Mouse (Mus musculus) frontal cortex, postnatal 36 days (tissue): Measurements from ENCODE around the gene Stpg4.
A peak's percentile ranks its signal among the peaks of the same experiment; 100 is the strongest.

Experiments
- DNase-seq, 2 experiments: peaks; one replicate each; pipeline ENCODE4 v3.0.0; 2022; ENCODE audit warnings: low spot score in 2 of 2

Gene Stpg4

GRCm38 (mm10) chr17:87427511-87427910 is at the start of gene Stpg4:
Stpg4 (minus strand) TSS chr17:87427741.
- DNase-seq = no peak

DNA sequence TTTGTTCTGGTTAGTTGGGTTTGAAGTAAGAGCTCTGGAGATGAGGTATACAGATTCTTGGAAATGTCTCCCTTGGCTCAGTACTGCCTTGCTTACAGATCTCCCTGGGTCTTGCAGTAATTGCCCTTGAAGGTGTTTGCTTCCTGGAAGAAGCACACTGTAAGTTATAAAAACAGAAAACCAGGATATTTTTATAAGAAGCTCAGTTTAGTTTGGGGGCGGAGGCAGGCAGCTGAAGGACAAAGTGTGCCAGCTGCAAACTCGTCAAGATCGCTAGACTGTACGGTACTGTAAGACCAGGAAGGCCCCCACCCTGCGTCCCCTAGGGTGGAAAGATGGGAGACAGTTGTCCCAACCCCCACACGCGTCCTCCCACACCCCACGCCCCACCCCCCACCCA is 47.8 kb upstream of the Stpg4 start:
- peak; percentile 38 to 52 for DNase-seq

DNA sequence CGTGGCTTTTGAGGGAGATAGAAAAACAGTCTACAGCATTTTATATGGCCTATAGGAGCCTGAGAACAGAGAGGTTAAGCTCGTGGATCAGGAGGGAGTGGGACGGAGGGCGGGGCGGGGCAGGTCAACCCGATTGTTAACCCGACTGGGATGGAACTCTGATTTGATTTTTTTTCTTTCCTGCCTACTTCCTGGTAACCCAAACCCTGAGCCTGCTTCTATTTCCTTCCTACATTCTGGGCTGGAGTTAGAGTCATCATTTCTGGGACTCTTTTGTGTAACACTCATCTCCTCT is 46.9 kb upstream of the Stpg4 start:
- DNase-seq = no peak

- DNase-seq = peak; percentile 69 to 70
Measured at GRCm38 (mm10) chr17:87473736-87474500, 46.4 kb upstream of the Stpg4 start.

DNA sequence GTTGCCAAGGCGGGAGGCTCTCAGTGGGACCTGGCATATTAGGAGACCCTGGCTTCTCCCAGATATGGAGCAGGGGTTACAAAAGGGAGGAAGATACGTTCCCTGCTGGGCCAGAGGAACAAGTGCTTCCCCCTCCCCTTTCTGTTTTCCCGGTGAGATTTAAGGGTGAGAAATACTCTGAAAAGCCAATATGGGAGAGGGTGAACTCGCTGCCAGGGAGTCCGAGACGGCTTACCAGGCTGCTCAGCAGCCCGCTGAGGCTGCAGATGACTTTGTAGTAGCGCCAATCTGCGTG is 45.8 kb upstream of the Stpg4 start:
- peak in 1 of 2 experiments; percentile 63 for DNase-seq

DNA sequence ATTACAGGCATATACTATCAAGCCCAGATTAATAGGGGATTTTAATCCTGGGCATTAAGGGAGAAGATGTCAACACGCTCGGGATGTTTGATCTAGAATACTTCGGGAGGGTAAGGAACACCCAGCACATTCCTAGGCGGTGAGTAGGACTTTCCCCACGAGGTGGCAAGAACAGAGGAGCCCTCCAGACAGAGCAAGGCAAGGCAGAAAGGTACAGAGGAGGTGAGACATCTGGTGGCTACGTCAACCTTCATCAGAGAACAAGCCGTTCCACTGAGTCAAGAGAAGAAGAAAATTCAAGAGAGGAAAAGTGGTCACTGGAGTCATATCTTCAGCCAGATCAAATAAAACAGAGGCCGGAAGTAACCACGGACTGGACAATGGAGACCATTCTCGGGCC is 45.3 kb upstream of the Stpg4 start:
- no peak for DNase-seq

DNA sequence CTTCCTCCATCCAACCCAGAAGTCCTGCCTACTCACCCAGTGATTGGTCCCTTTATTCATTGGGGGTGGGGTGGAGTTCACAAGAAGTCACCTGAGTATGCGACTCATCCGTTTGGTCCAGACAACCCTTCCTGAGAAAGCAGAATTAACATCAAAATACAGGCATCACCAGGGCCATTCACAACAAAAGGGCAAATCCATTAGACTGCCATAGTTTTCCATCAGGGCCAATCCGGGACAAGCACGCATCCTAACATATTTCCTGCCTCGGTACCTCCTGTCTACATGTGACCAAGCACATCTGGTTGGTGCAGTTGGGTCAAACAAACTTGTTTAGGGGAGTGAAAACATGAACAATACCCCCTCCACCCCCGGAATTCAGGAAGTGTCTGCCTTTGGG is 44.1 kb upstream of the Stpg4 start:
- no peak for DNase-seq

GRCm38 (mm10) chr17:87470797-87471196 is 43.3 kb upstream of the Stpg4 start:
- no peak for DNase-seq

- no peak for DNase-seq
Measured at GRCm38 (mm10) chr17:87470282-87470681, 42.7 kb upstream of the Stpg4 start.

GRCm38 (mm10) chr17:87469428-87469827 is 41.9 kb upstream of the Stpg4 start:
- DNase-seq = no peak

DNA sequence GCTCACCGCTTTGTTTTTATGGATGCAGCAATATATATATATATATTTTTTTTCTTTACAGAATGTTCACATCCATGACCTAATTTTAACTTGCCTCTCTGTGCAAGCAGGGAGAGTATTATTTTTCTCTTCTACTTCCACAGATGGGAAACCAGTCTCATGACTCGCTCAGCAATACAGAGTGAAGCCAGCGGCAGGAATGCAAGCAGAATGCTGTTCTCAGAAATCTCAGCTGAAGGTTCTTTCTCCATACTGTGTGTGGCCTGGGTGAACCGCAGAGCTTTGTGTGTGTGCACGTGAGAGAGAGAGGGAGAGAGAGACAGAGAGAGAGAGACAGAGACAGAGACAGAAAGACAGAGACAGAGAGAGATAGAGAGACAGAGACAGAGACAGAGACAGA is 41.1 kb upstream of the Stpg4 start:
- no peak for DNase-seq

DNA sequence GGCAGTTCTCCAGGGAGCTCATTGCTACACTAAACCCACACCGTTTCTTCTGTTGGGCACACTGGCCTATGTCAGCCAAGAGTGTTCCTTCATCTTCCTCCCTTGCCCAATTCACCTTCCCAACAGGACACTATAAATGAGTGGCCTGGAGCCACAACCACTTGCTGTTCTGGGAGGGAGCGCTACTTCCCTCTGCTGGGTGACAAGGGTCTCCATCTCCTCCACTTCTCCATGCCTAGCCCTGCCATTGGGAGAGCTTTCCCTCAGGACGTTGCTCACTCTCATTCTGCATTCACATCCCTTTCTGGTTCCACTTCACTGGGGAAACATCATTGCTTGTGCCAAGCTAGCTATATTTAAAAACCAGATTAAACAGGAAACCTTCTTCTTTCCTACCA is 34.0 kb upstream of the Stpg4 start:
- DNase-seq = no peak

DNA sequence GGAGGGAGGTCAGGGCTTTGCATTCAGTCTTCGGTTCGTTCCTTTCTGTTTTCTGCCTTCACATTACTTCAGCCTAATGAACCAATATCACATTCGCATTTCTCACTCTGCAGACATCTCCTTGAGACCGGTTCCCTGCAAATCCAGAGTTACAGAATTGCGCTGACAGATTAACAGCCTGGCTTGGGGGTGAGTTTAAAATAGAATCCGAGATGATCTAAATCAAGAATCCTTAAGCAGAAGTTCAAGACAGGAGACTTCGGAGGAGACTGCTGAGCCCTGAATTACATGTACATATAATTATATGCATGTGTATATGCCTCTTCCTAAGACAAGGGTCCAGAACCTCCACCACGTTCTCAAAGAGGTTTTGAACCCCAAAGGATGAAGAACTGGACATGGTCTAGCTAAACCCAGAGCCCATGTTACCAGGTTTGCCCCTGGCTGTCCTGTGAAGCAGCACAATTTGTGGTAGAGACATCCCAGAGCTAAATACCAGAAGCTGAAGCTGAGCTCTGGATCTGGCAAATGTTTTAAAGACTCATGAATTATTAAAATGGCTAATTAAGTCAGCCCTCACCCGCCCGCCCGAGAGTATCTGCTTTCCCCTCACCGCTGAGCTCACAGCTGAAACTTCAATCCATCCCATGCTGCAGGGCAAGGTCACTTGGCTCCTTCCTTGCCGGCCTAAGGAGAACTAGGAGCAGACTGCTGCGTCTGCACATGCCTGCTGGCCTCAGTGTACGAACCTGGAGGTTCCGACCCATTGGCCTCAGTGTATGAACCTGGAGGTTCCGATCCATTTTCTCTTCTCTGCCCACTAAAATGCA is 33.3 kb upstream of the Stpg4 start:
- no peak for DNase-seq

DNA sequence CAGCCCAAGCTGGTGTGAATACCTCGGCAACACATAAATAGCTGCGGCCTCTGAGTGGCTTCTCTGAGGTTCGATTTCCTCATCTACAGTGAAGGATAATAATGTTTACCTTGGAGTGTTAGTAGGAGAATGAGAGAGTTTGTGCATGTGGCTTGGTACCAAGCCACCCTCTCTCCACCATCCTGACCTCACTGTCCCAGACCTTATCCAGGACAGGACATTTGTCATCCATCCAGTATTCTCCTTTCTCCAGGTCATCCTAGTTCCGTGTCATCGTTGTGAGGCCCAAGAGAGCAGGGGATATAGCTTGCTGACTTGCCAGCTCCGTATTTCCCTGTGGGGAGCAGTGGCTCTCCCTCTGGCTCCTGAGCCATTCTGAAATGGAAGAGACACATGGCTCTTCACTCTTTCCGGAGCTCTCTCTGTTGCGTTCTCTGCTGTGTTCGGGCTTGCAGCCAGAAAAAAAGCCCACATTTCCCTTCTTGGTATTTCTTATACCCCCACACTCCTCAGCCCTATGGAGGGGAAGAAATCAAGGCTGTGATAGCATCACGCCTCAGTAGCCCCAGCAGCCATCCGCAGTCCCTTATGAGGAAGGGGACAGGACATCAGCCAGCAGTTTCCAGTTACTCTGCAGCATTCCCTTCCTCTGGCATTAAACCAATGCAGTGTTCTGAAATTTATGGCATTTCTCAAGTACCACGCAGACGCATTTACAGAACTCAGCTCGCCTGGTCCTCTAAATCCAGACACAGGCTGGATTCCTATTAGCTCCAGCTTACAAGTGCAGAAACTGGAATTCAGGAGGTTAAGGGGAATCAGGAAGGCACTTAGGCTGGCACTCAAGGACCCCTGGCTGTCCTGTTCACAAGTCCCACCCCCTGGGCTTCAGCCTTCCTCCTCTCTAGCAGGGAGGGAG is 32.5 kb upstream of the Stpg4 start:
- peak; percentile 77 to 84 for DNase-seq

DNA sequence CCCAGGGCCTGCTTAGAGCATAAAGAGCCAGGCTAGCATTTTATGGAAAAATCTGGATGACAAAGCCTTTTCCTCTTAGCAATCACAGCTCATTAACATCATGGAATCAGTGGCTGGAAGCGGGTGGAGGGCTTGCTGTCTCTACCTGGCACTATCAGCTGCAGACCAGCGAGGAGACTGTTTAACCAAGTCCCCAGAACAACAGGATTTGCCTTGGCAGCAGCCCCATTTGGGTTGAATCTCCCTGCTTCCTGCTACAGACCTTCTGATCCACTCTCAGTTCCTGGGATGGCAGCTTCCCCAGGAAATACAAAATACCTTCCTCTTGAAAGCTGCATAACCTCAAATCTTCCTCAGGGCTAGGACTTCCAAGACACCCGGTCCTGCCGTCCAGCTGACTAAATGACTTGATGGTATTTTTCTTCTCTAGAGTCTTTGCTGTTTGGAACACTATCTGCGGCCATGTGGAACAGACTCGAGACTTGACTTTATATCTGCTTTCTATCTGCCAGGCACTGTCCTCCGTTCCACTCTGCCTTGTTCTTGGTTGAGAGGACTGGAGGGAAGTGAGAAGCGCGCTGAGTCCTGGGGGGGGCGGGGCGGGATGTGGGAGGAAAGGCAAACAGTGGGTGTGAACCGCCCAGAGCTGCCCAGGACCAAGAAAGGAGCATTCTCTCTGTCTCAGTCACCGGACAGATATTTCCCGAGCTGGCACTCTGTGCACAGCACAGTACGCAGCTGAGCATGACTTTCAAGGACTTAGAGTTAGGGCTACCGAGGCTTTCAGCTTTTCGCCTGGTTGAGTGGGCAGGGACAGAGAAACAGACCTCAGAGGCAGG is 31.6 kb upstream of the Stpg4 start:
- peak; percentile 24 to 52 for DNase-seq

GRCm38 (mm10) chr17:87457961-87458360 is 30.4 kb upstream of the Stpg4 start:
- DNase-seq = no peak

- DNase-seq = no peak
Measured at GRCm38 (mm10) chr17:87454121-87454520, 26.6 kb upstream of the Stpg4 start.

DNA sequence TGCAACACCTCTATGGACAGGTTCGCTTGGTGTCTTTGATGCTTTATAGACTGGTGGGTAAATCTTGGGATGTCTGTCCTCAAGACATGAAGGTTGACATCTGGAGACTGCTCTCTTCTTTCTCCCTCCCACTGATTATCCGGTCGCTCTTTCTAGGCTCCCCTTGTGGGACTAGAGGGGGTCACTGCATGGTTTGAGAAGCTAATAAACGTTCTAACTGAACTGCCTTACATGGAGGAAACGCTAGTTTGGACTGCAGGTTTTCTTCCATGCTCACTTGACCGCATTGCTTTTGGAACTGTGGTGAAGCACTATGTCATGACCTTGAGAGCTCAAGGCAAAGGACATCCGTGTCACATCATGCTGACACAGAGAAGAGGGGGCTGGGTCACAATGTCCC is 25.8 kb upstream of the Stpg4 start:
- no peak for DNase-seq

DNA sequence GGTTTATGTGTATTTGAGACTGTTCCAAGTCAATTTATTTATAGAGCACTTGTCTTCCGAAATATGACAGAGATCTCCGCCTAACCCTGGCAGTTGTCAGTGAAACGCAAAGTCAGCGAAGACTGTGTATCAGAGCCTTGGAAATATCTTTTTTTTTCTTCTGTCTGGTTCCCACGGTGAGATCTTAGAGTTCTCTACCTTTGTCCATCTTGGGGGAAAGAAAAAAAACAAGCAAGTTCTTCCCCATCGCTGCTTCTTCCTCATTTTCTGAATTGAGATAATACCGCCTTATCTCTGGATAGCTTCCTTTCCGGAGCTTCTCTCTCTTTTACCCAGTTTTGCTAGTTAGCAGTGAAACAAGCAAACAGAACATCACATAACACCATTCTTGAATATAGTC is 21.3 kb upstream of the Stpg4 start:
- no peak for DNase-seq

DNA sequence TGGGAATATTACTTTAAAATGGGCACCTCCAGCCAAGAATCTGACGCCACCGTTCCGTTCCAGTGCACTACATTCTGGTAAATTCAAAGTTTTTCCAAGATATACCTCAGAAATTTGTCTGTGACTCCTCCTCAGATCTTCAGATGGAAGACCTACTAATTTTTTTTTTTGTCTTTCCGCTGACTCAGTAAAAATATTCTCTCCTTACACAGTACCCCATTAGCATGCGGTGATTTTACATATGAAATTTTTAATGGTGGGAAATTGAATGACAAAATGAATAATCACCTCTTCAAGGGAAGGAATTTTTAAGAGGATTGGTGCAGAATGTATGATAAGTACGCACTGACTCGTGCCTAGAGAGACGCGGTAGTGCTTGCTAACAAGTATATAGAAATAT is 20.8 kb upstream of the Stpg4 start:
- DNase-seq = no peak

DNA sequence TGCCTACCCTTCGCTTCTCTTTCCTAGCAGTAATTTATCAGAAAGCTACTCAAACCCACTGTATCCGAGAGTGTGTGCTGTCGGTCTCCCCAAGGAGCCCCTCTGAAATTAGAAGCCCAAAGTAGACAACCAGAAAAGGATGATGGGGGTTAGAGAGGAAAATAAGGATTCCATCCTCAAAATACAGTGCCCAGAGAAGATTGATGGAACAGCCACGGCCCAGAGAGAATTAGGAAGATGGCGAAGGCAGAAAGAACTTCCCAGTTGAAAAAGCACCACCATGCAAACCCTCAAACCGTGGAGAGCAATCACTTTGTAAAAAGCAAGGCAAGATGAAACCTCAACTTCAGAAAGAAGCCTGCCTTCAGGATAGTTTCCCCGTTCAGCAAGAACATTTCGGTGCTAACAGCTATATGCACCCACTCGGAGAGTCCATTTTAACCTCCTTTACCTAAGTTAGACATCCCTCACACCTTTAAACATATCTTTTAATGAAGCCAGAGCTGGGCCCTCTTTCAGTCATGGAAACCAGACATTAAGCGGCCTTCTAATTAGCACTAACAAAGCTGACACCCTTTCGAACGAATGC is 20.2 kb upstream of the Stpg4 start:
- no peak for DNase-seq
